Mouse (Mus musculus): ENCODE results near the gene Scp2. TPM values are rescaled to one million over a fixed set of nuclear protein-coding genes. Genes with fewer than 3 reads are reported as not detected.

Gene Scp2
- total and polyA plus RNA-seq, 2 experiments: 1,138 to 3,000 TPM

GRCm38 (mm10) chr4:108030888-108031501 lies 113.8 kb downstream of the Scp2 start:
- DNase-seq (ENCODE audit: extremely low read depth, low read depth, low spot score): no peak
- peak overlapping the region; percentile 34 for H3K9ac ChIP-seq (ENCODE audit: low read depth, low read length)
- 19% methylated on average over 22 of the region's 22 CpGs for WGBS

GRCm38 (mm10) chr4:108026193-108026592 lies 118.6 kb downstream of the Scp2 start:
- TF ChIP-seq CTCF (IDR thresholded peaks at IDR 0.05; ENCODE audit: low read depth, low read length) (no peak), POLR2A (IDR thresholded peaks at IDR 0.05; ENCODE audit: extremely low read depth, insufficient read depth, low read length) (no peak)
- Histone ChIP-seq H3K4me1 (ENCODE audit: control insufficient read depth, insufficient read depth, low read length) (peaks cover 13% of the 10 kb centered on the region), H3K79me2 (ENCODE audit: control insufficient read depth, insufficient read depth, low read length) (no peaks in the 10 kb centered on the region), H3K27me3 (ENCODE audit: control insufficient read depth, insufficient read depth, low read length) (no peaks in the 10 kb centered on the region), H3K27ac (replicated peaks; ENCODE audit: insufficient read depth, low read depth, low read length) (no peak overlapping the region), H3K4me3 (ENCODE audit: insufficient read depth, low read depth, low read length) (no peak overlapping the region), H3K36me3 (ENCODE audit: control insufficient read depth, insufficient read depth, low read length) (no peaks in the 10 kb centered on the region), H3K9ac (ENCODE audit: low read depth, low read length) (no peak overlapping the region)
- no peak for DNase-seq (ENCODE audit: extremely low read depth, low read depth, low spot score)
- 36% methylated on average over 3 of the region's 3 CpGs for WGBS

More at GRCm38 (mm10) chr4:108030888-108031501, 113.8 kb downstream of the Scp2 start:
- Histone ChIP-seq H3K36me3 (ENCODE audit: control insufficient read depth, insufficient read depth, low read length) (no peaks in the 10 kb centered on the region), H3K4me3 (ENCODE audit: insufficient read depth, low read depth, low read length) (peak overlapping the region; percentile 19; the same call in 1 of the 2 replicates), H3K79me2 (ENCODE audit: control insufficient read depth, insufficient read depth, low read length) (no peaks in the 10 kb centered on the region), H3K4me1 (ENCODE audit: control insufficient read depth, insufficient read depth, low read length) (peaks cover 3% of the 10 kb centered on the region; the same call in 1 of the 2 replicates), H3K27ac (replicated peaks; ENCODE audit: insufficient read depth, low read depth, low read length) (no peak overlapping the region), H3K27me3 (ENCODE audit: control insufficient read depth, insufficient read depth, low read length) (peaks cover 2% of the 10 kb centered on the region; the same call in 1 of the 2 replicates)
- TF ChIP-seq POLR2A (IDR thresholded peaks at IDR 0.05; ENCODE audit: extremely low read depth, insufficient read depth, low read length): no peak
- TF ChIP-seq CTCF (IDR thresholded peaks at IDR 0.05; ENCODE audit: low read depth, low read length): no peak

GRCm38 (mm10) chr4:108025269-108025668 lies 119.5 kb downstream of the Scp2 start:
- DNase-seq (ENCODE audit: extremely low read depth, low read depth, low spot score): peak; percentile 57
- Histone ChIP-seq H3K36me3 (ENCODE audit: control insufficient read depth, insufficient read depth, low read length) (no peaks in the 10 kb centered on the region), H3K4me3 (ENCODE audit: insufficient read depth, low read depth, low read length) (peak overlapping the region; percentile 29; the same call in 1 of the 2 replicates), H3K79me2 (ENCODE audit: control insufficient read depth, insufficient read depth, low read length) (no peaks in the 10 kb centered on the region), H3K4me1 (ENCODE audit: control insufficient read depth, insufficient read depth, low read length) (peaks cover 13% of the 10 kb centered on the region), H3K27ac (replicated peaks; ENCODE audit: insufficient read depth, low read depth, low read length) (0 out of 2 replicates have a peak overlapping the region, but pooled peaks have one; percentile 7), H3K27me3 (ENCODE audit: control insufficient read depth, insufficient read depth, low read length) (no peaks in the 10 kb centered on the region), H3K9ac (ENCODE audit: low read depth, low read length) (peak overlapping the region; percentile 20; the same call in 1 of the 2 replicates)
- TF ChIP-seq POLR2A (IDR thresholded peaks at IDR 0.05; ENCODE audit: extremely low read depth, insufficient read depth, low read length) (no peak), CTCF (IDR thresholded peaks at IDR 0.05; ENCODE audit: low read depth, low read length) (no peak)
- 9% methylated on average over 10 of the region's 10 CpGs for WGBS

- Histone ChIP-seq H3K4me1 (ENCODE audit: control insufficient read depth, insufficient read depth, low read length) (peaks cover 13% of the 10 kb centered on the region), H3K4me3 (ENCODE audit: insufficient read depth, low read depth, low read length) (no peak overlapping the region), H3K27ac (replicated peaks; ENCODE audit: insufficient read depth, low read depth, low read length) (peak overlapping the region; percentile 88), H3K27me3 (ENCODE audit: control insufficient read depth, insufficient read depth, low read length) (no peaks in the 10 kb centered on the region), H3K79me2 (ENCODE audit: control insufficient read depth, insufficient read depth, low read length) (no peaks in the 10 kb centered on the region), H3K9ac (ENCODE audit: low read depth, low read length) (peak overlapping the region; percentile 42; the same call in 1 of the 2 replicates), H3K36me3 (ENCODE audit: control insufficient read depth, insufficient read depth, low read length) (no peaks in the 10 kb centered on the region)
- TF ChIP-seq CTCF (IDR thresholded peaks at IDR 0.05; ENCODE audit: low read depth, low read length) (no peak), POLR2A (IDR thresholded peaks at IDR 0.05; ENCODE audit: extremely low read depth, insufficient read depth, low read length) (no peak)
- 16% methylated on average over 5 of the region's 5 CpGs for WGBS
- DNase-seq (ENCODE audit: extremely low read depth, low read depth, low spot score): peak; percentile 89
Measured at GRCm38 (mm10) chr4:108024641-108025040, 120.2 kb downstream of the Scp2 start.

- no peak overlapping the region for H3K27ac ChIP-seq (replicated peaks; ENCODE audit: insufficient read depth, low read depth, low read length)
- no peaks in the 10 kb centered on the region for H3K27me3 ChIP-seq (ENCODE audit: control insufficient read depth, insufficient read depth, low read length)
- H3K4me1 ChIP-seq (ENCODE audit: control insufficient read depth, insufficient read depth, low read length): peaks cover 13% of the 10 kb centered on the region
- H3K36me3 ChIP-seq (ENCODE audit: control insufficient read depth, insufficient read depth, low read length): no peaks in the 10 kb centered on the region
- H3K9ac ChIP-seq (ENCODE audit: low read depth, low read length): no peak overlapping the region
- TF ChIP-seq CTCF (IDR thresholded peaks at IDR 0.05; ENCODE audit: low read depth, low read length) (no peak), POLR2A (IDR thresholded peaks at IDR 0.05; ENCODE audit: extremely low read depth, insufficient read depth, low read length) (no peak)
- DNase-seq (ENCODE audit: extremely low read depth, low read depth, low spot score): peak; percentile 63
- H3K4me3 ChIP-seq (ENCODE audit: insufficient read depth, low read depth, low read length): no peak overlapping the region
- whole genome bisulfite sequencing: 31% methylated on average over 4 of the region's 4 CpGs
- H3K79me2 ChIP-seq (ENCODE audit: control insufficient read depth, insufficient read depth, low read length): no peaks in the 10 kb centered on the region
Measured at GRCm38 (mm10) chr4:108023186-108023585, 121.6 kb downstream of the Scp2 start.

- Histone ChIP-seq H3K79me2 (ENCODE audit: control insufficient read depth, insufficient read depth, low read length) (no peaks in the 10 kb centered on the region), H3K9ac (ENCODE audit: low read depth, low read length) (no peak overlapping the region), H3K27me3 (ENCODE audit: control insufficient read depth, insufficient read depth, low read length) (no peaks in the 10 kb centered on the region), H3K36me3 (ENCODE audit: control insufficient read depth, insufficient read depth, low read length) (no peaks in the 10 kb centered on the region), H3K4me3 (ENCODE audit: insufficient read depth, low read depth, low read length) (no peak overlapping the region), H3K4me1 (ENCODE audit: control insufficient read depth, insufficient read depth, low read length) (peaks cover 14% of the 10 kb centered on the region), H3K27ac (replicated peaks; ENCODE audit: insufficient read depth, low read depth, low read length) (no peak overlapping the region)
- no peak for DNase-seq (ENCODE audit: extremely low read depth, low read depth, low spot score)
- no peak for TF ChIP-seq CTCF (IDR thresholded peaks at IDR 0.05; ENCODE audit: low read depth, low read length)
- no peak for TF ChIP-seq POLR2A (IDR thresholded peaks at IDR 0.05; ENCODE audit: extremely low read depth, insufficient read depth, low read length)
- 92% methylated on average over 6 of the region's 6 CpGs for WGBS
Measured at GRCm38 (mm10) chr4:108020178-108020577, 124.6 kb downstream of the Scp2 start.
